Mouse (Mus musculus) kidney, embryonic 16.5 days (tissue): ENCODE measurements around the gene Gimap9. TPM values are rescaled to one million over a fixed set of nuclear protein-coding genes. Genes with fewer than 3 reads are reported as not detected.

Source experiments
- ATAC-seq: fragments of 200-750 bp; cut with Nextera tagmentation; 2 replicates; pipeline ENCODE4 v1.8.0; 2017; ENCODE audit warnings: moderate TSS enrichment; ENCODE audit not compliant: low FRiP score, low TSS enrichment
- H3K27ac ChIP-seq: fragments of 300-500 bp; sonication (generic); 2 replicates; pipeline ENCODE4 v1.5.1; 2014; ENCODE audit warnings: low read length
- H3K27me3 ChIP-seq: fragments of 300-500 bp; sonication (generic); 2 replicates; pipeline ENCODE4 v1.6.1; 2014; ENCODE audit warnings: low read length, control low read depth, mixed read lengths; ENCODE audit not compliant: insufficient read depth
- H3K36me3 ChIP-seq: fragments of 300-500 bp; sonication (generic); 2 replicates; pipeline ENCODE4 v1.6.1; 2014; ENCODE audit warnings: low read length, control low read depth, mixed read lengths; ENCODE audit not compliant: insufficient read depth
- H3K4me1 ChIP-seq: fragments of 300-500 bp; sonication (generic); 2 replicates; pipeline ENCODE4 v1.6.1; 2014; ENCODE audit warnings: low read length, control low read depth, mixed read lengths; ENCODE audit not compliant: insufficient read depth
- H3K4me2 ChIP-seq: fragments of 300-500 bp; sonication (generic); replicated peaks from 2 replicates; pipeline ENCODE4 v1.6.1; 2014; ENCODE audit warnings: low read depth, low read length
- H3K4me3 ChIP-seq: fragments of 300-500 bp; sonication (generic); 2 replicates; pipeline ENCODE4 v1.5.1; 2014; ENCODE audit warnings: mild to moderate bottlenecking, low read length
- H3K9ac ChIP-seq: fragments of 300-500 bp; sonication (generic); replicated peaks from 2 replicates; pipeline ENCODE4 v1.6.1; 2014; ENCODE audit warnings: low read length
- H3K9me3 ChIP-seq: fragments of 300-500 bp; sonication (generic); 2 replicates; pipeline ENCODE4 v1.6.1; 2016; ENCODE audit warnings: low read length, control low read depth
- WGBS: fragments of 180-500 bp; shearing (Covaris S2); extraction: QIAGEN DNeasy Blood & Tissue Kit; methylation state at CpG from one replicate; pipeline ENCODE4 v1.1.7; 2014; 5-methylcytosine and 5-hydroxymethylcytosine counted together
- polyA plus RNA-seq: library from polyadenylated mRNA; unstranded; fragments of >200 nt; fragmentation: Nextera tagmentation; extraction: Ambion mirVana; gene quantifications from 2 replicates; pipeline ENCODE4 v1.2.1, GENCODE M21; 2015

Gimap9 gene
- polyA plus RNA-seq, 1 experiment from 2014 or later, result 14.8 TPM

DNA sequence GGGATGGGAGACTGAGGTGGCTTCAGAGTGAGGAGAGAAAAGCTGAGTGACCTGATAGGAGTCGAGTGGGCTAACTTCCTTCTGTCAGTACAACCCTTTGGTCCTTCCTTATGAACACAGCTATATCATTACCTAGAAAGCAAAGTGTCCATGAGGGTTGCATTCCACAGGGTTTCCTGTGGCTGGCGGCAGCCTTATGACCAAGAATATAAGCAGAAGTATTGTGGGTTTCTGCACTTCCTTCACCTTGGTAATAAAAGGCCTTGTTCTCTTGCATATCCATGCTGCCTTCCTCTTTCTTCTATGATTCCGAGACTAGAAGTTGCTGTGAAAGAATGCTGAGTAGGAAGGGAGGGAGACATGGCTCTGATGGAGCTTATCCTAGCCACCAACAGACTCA, 23.0 kb downstream of the Gimap9 start:
- H3K4me2 ChIP-seq, result no peak overlapping the region
- H3K27ac ChIP-seq, result peak overlapping the region; percentile 54
- H3K4me1 ChIP-seq, result no peaks in the 10 kb centered on the region
- H3K27me3 ChIP-seq, result no peaks in the 10 kb centered on the region
- H3K4me3 ChIP-seq, result no peak overlapping the region
- H3K9ac ChIP-seq, result no peak overlapping the region
- ATAC-seq, result no peak
- no peaks in the 10 kb centered on the region for H3K36me3 ChIP-seq
- WGBS, result 87% methylated on average over 3 of the region's 3 CpGs
- H3K9me3 ChIP-seq, result peaks cover 2% of the 10 kb centered on the region; the same call in 1 of the 2 replicates

DNA sequence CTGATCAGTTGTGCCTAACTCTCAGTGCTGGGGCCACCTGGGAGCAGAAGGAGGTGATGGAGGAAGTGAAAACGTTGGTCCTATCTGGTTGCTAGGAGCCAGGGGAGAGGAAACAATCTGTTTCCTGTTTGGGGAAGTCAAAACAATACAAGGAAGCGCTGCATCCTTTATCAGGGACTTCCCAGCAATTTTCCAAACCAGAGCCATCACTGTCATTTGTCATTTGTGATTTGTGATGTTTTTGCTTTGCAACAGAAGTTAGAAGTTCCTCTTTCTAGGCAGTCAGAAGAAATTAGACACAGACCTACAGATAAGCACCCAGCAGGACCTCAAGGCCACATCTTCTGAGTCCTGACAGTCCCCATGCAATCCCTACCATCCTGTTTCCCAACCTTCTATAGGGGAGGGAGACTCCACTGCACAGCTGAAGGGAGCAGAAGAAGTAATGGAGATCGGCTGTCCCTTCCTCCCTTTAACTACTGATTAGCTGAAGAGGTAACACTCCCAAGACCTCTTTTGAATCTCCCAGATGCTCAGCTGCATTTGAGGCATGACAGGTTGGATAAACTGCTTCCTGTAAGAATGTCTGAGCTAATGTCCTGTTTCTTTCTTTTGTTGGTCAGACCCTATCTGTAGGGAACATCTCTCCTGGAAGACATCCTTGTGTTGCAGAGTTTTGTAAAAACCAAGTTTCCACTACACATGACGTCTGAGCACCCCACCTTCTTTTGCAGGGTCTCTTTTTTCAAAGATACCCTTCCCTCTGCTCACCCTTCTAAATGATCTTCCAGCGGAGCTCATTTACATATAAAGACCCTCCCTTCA, 24.5 kb downstream of the Gimap9 start:
- Histone ChIP-seq H3K27me3 (no peaks in the 10 kb centered on the region), H3K4me1 (no peaks in the 10 kb centered on the region), H3K9me3 (no peaks in the 10 kb centered on the region), H3K36me3 (no peaks in the 10 kb centered on the region), H3K27ac (peak overlapping the region; percentile 79), H3K9ac (no peak overlapping the region), H3K4me3 (no peak overlapping the region), H3K4me2 (no peak overlapping the region)
- 40% methylated on average over 5 of the region's 5 CpGs for WGBS
- peak; percentile 58 for ATAC-seq

DNA sequence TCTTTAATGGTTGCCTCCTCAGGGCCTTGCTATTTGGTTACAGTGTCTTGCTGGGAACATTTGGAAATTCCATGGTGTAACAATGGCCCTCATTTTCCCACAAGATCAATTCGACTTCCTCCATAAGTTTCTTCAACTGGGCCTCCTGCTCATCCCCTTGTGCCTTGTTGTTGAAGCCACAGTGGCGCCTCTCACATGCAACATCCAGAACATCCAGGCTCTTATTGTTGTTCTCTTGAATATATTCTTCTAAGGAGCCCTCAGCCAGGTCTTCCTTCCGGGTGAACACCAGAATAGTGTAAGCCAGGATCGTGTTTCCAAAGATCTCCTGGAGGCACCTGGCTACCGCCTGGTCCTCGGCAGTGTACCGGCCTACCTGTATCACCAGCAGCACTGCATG, 26.2 kb downstream of the Gimap9 start:
- Histone ChIP-seq H3K4me1 (no peaks in the 10 kb centered on the region), H3K4me2 (no peak overlapping the region), H3K27ac (peak overlapping the region; percentile 79; the same call in 1 of the 2 replicates), H3K9ac (no peak overlapping the region), H3K9me3 (no peaks in the 10 kb centered on the region), H3K36me3 (no peaks in the 10 kb centered on the region), H3K27me3 (no peaks in the 10 kb centered on the region), H3K4me3 (no peak overlapping the region)
- 87% methylated on average over 7 of the region's 7 CpGs for WGBS
- no peak for ATAC-seq

DNA sequence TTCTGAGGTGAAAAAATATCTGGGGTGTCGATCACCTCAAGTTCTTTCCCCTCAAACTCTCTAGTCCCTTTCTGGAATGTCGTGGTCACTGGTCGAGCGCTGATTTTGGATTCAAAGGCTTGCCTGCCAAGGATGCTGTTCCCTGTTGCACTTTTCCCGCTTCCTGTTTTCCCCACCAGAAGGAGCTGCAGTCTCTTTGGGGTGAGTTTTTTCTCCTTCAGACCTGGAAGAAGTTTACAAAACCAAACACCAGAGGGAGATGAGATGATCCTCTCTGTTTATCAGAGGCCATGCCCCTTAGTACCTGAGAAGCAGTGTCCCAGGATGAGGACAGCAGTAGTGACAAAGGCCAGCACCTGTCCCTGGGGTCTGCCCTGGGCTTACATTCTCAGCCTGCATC, 26.7 kb downstream of the Gimap9 start:
- WGBS, result 58% methylated on average over 5 of the region's 5 CpGs
- Histone ChIP-seq H3K27me3 (no peaks in the 10 kb centered on the region), H3K27ac (peak overlapping the region; percentile 79; the same call in 1 of the 2 replicates), H3K36me3 (no peaks in the 10 kb centered on the region), H3K4me3 (no peak overlapping the region), H3K9me3 (no peaks in the 10 kb centered on the region), H3K9ac (no peak overlapping the region), H3K4me2 (no peak overlapping the region), H3K4me1 (no peaks in the 10 kb centered on the region)
- ATAC-seq, result no peak

DNA sequence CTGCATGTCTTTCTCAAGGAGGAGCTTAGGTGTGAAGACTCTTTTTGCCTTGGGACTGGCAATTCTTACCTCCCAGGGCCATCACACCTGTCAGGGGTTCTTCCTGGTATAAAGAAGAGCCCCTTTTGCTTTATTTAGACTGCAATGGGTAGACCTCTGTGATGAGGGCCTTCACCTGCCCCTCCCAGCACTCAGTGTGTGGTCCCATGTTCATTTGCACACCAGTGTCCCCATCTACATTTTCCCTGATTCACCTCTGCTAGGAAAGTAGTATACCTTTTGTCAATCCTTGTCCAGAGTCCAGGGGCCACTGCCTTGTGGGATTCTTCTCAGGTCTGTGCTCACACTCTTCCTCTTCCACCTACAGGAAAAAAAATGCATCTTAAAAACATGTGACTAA, 28.2 kb downstream of the Gimap9 start:
- Histone ChIP-seq H3K36me3 (no peaks in the 10 kb centered on the region), H3K27me3 (no peaks in the 10 kb centered on the region), H3K4me1 (no peaks in the 10 kb centered on the region), H3K9me3 (no peaks in the 10 kb centered on the region), H3K4me3 (no peak overlapping the region), H3K27ac (no peak overlapping the region), H3K4me2 (no peak overlapping the region), H3K9ac (no peak overlapping the region)
- ATAC-seq, result no peak

DNA sequence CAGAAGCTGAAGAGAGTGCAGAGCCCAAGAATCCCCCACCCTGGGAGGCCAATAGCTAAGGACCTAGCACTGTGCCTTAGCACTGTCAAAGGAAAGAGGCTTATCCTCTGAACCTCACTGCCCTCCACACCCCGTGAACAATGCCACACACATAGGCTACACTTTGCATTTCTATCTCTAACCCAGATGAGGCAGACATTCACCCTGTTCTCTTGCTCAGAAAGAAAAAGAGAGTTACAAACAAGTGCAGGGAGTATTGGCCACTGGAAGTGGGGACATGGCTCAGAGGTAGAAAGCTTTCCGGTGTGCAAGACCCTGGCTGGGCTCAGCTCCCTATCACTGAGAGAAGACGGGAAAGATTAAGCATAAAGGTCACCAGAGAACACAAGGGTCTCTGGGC, 30.2 kb downstream of the Gimap9 start:
- Histone ChIP-seq H3K4me3 (peak overlapping the region; percentile 30), H3K9ac (peak overlapping the region; percentile 58), H3K27ac (peak overlapping the region; percentile 53), H3K36me3 (no peaks in the 10 kb centered on the region), H3K4me1 (no peaks in the 10 kb centered on the region), H3K9me3 (no peaks in the 10 kb centered on the region), H3K27me3 (no peaks in the 10 kb centered on the region), H3K4me2 (peak overlapping the region; percentile 40)
- ATAC-seq, result no peak
- WGBS, result 40% methylated on average over 3 of the region's 3 CpGs

DNA sequence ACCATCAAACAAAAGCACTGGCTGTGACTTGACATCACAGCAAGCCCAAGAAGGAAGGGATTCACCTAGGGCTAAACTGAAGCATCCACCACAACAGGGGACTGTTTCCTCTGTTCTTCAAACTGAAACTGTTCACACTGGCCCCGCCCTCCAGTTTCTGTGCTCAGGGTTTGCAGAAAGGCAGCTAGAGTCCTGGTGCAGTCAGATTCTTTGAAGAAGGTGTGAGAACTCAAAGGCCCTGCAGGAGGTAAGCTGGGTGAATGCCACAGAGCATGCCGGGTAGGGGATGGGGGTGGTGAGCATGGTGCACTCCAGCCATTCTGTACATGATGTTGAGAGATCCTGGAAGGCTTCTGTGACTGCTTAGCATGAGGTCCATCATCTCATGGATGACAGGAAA, 42.5 kb downstream of the Gimap9 start, which contains the start of the genes Gm28053 and Gimap7:
TSS of gene Gm28053 (plus strand) at position 153 of the 400 bp plus-strand sequence.
TSS of gene Gimap7 (plus strand) at position 167 of the 400 bp plus-strand sequence.
- H3K4me3 ChIP-seq, result no peak within 1 kb of the TSS
- H3K36me3 ChIP-seq, result no peaks in the 10 kb centered on the region
- 58% methylated on average over 2 of the region's 2 CpGs for WGBS
- no peaks in the 10 kb centered on the region for H3K4me1 ChIP-seq
- H3K9me3 ChIP-seq, result no peaks in the 10 kb centered on the region
- ATAC-seq, result no peak
- no peaks in the 10 kb centered on the region for H3K27me3 ChIP-seq
- no peak within 1 kb of the TSS for H3K9ac ChIP-seq
- no peak within 1 kb of the TSS for H3K4me2 ChIP-seq
- H3K27ac ChIP-seq, result no peak within 1 kb of the TSS

DNA sequence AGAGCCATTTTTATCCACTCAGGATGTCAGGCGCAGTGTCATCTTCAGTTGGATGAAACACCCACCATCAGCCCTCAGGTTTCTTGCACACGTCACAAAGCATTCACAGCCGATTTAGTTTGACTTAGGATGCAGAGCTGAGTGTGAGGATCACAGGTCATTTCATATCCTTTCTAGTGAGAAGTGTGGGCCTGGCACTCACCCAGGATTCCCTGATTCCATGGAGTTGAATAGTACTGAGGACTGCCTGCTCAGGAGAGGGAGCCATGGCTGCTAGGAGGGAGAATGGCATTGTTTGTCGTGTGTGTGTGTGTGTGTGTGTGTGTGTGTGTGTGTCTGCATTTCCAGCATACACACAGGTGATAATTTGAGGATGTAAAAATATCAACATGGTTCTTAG, 44.4 kb downstream of the Gimap9 start:
- no peak overlapping the region for H3K9ac ChIP-seq
- no peaks in the 10 kb centered on the region for H3K27me3 ChIP-seq
- 0 out of 2 replicates have a peak, but pooled peaks cover 3% of the 10 kb centered on the region for H3K9me3 ChIP-seq
- no peak overlapping the region for H3K27ac ChIP-seq
- WGBS, result 78% methylated on average over 4 of the region's 4 CpGs
- no peak overlapping the region for H3K4me2 ChIP-seq
- no peak for ATAC-seq
- H3K36me3 ChIP-seq, result no peaks in the 10 kb centered on the region
- no peaks in the 10 kb centered on the region for H3K4me1 ChIP-seq
- no peak overlapping the region for H3K4me3 ChIP-seq

DNA sequence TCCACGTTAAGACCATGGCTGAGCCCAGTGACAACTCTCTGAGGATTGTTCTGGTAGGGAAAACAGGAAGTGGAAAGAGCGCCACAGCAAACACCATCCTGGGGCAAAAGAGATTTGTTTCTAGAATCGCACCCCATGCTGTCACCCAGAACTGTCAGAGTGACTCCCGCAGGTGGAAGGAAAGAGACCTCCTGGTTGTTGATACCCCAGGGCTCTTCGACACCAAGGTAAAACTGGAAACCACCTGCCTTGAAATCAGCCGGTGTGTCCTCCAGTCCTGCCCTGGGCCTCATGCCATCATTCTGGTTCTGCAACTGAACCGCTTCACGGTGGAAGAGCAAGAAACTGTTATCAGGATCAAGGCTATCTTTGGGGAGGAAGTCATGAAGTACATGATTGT, 47.5 kb downstream of the Gimap9 start:
- H3K9ac ChIP-seq, result no peak overlapping the region
- H3K36me3 ChIP-seq, result no peaks in the 10 kb centered on the region
- no peak for ATAC-seq
- H3K4me2 ChIP-seq, result no peak overlapping the region
- 0 out of 2 replicates have a peak, but pooled peaks cover 3% of the 10 kb centered on the region for H3K9me3 ChIP-seq
- H3K27ac ChIP-seq, result no peak overlapping the region
- H3K4me1 ChIP-seq, result no peaks in the 10 kb centered on the region; the same call in 1 of the 2 replicates
- H3K27me3 ChIP-seq, result no peaks in the 10 kb centered on the region
- no peak overlapping the region for H3K4me3 ChIP-seq
- 81% methylated on average over 8 of the region's 8 CpGs for WGBS

DNA sequence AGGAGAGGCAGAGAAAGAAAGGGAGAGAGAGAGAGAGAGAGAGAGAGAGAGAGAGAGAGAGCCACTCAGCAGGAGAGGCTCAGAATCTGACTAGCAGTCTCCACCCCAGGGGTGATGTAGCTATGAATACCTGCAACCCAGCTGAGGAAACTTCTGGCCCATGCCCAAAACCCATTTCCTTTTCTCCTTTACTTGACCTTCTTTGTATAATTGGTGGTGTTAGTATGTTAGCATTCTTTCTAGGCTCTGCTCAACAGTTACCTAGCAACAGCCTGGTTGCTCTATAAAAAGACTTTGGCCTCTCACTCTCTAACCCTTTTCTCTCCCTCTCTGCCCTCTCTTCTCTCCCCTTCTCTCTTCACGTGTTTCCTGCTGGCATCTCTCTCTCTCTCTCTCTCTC, 49.5 kb downstream of the Gimap9 start:
- Histone ChIP-seq H3K27me3 (no peaks in the 10 kb centered on the region), H3K4me2 (no peak overlapping the region), H3K9ac (no peak overlapping the region), H3K36me3 (no peaks in the 10 kb centered on the region), H3K4me3 (no peak overlapping the region), H3K4me1 (no peaks in the 10 kb centered on the region; the same call in 1 of the 2 replicates), H3K27ac (peak overlapping the region; percentile 31; the same call in 1 of the 2 replicates), H3K9me3 (0 out of 2 replicates have a peak, but pooled peaks cover 3% of the 10 kb centered on the region)
- ATAC-seq, result peak; percentile 82
- 29% methylated on average over 1 of the region's 1 CpGs for WGBS
